Mouse (Mus musculus) thymus, postnatal 0 days (tissue): Measurements from ENCODE around the gene Pias1. TPM values are rescaled to one million over a fixed set of nuclear protein-coding genes. Genes with fewer than 3 reads are reported as not detected.

Experiments used
- DNase-seq: peaks from one replicate; pipeline ENCODE4 v3.0.0-alpha.2; 2015; ENCODE audit warnings: low spot score
- polyA plus RNA-seq: library from polyadenylated mRNA; unstranded; fragments of >200 nt; fragmentation: Nextera tagmentation; extraction: Ambion mirVana; gene quantifications from 2 replicates; pipeline ENCODE4 v1.2.1, GENCODE M21; 2015

Pias1 gene
- polyA plus RNA-seq: 53.0 and 57.8 TPM in 2 replicates

- no peak for DNase-seq
These were observed at the start of gene Pias1 for GRCm38 (mm10) chr9:62987824-62988223. Pias1 (minus strand) TSS chr9:62987924.

DNA sequence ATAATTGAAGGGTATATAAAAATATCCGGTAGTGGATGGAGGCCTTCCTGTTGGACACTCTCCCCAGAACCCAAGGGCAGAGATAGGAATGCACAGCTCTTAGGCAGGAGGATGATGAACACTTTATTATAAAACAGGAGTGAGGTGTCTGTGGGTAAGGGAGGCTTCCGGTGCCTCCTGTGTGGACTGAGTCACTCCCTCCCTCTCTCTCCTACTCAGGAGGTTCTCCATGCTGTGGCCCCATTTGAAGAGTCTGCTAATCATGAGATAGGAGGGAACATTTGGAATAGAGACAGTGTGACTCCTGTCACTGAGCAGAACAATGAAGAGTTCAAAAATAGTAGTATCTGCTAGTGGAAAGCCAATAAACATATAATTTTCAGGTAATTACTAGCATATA, 47.7 kb upstream of the Pias1 start:
- no peak for DNase-seq

DNA sequence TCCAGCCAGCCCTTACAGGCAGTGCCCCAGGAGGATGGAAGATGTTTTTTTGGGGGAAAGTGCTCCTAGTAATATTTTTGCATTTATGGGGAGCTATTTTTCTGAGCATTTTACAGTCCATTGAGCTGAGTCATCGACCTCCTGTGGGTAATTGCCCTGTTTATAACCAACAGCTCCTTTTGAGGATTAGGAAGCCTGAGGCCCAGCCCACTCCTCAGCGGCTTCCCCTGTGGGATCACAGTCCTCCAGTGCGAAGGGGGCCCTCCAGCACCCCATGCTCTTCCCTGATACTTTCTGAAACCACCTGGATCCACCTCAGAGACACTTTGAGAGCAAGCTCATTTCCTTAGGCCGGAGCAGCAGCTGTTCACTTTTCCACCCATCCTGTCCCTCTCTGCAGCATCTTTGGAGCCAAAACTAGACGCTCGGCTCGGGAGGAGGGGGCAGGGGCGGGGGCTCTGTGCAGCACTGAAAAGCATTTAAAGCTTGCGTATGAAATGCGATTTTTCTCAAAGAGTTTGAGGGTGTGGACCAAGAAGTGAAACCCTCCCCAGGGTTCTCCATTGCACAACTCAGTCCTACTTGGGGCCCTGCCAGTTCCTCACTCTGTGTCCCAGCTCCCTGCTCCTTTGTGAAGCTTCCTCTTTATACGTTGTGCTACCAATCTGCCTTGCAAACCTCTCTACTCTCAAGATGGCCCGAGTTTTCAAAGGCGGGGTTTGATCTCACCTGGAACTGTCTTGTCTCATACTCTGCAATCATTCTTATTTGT, 43.5 kb upstream of the Pias1 start:
- no peak for DNase-seq

DNA sequence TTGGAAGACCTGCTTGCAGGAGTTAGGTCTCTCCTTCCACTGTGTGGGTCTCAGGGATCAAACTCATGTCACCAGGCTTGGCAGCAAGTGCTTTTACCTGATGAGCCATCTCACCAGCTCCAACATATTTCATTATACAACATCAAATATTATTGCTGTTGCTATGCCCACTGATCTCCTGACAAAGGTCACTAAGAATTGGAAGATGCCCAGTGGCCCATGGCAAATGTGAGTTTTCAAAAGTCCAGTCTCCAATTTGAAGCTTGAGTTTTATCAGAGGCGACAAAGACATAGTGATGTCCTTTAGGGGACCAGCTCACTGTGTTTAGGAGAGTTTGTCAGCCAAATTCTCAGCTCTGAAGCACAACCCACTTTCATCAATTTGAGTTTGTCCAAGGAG, 34.8 kb upstream of the Pias1 start:
- DNase-seq: no peak

- DNase-seq: no peak
These were observed 19.6 kb upstream of the Pias1 start for GRCm38 (mm10) chr9:63007371-63007770.

DNA sequence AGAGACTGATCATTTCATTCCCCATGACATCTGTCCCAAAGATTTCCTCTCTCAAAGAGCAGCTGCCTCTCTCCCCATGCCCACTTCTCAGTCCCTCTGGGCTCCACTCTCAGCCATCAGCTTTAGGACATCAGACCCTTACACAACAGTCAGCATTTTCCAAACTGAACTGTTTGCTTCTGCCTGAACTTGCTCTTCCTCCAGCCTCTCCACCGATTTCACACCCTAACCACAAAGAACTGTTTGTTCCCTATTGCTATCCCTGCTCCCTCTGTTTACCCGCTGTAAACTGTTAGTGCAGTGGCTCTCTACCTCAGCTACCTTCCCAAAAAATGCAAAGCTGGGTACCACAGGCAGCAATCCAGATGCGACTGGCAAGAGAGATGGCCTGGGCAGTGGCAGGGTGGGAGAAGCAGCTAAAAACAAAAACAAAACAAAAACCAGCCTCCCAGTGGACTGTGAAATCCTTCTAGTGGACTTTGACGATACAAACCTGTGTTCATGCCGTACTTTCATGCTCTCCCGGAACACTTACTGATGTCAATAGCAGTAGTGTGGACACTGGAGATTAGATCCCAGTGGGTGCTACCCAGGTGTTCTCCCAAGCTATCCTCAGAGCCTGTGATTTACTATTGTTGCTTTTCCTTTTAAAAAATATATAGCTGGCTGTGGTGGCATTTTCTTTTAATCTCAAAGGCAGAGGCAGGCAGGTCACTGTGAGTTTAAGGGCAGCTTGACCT, 18.5 kb upstream of the Pias1 start:
- no peak for DNase-seq

DNA sequence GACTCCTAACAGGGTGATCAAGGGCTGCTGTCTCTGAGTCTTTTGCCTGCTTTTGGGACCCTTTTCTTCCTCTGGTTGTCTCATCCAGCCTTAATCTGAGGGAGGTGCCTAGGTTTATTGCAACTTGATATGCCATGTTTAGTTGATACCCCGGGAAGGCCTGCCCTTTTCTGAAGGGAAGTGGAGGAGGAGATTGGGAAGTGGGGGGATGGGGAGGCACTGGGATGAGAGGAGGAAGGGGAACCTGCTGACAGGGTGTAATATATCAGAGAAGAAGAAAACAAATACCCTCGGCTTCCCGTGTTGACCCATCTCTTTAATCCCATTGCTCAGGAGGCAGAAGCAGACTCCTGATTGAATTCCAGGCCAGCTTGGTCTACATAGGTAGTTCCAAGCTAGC, 10.8 kb upstream of the Pias1 start:
- DNase-seq: no peak

- DNase-seq: no peak
These were observed 9.9 kb upstream of the Pias1 start for GRCm38 (mm10) chr9:62997626-62998025.

DNA sequence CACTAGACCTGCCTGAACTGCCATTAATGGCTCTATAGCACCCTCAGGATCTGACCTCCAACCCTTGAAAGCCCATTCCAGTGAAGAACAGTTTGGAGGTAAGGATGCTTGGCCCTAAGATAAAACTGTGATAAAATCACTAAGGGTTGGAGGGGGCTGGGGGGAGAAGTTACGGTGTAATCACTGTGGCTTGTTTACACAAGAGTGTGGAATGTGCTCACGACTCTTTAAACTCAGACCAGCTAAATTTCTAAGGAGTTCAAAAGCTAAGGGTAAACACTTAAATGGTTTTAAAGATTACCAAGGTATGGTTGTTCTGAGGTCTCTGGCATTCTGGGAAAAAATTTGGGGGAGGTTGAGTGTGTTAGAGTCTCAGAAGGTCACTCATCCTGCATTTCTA, 7.5 kb upstream of the Pias1 start:
- DNase-seq: no peak

GRCm38 (mm10) chr9:62990134-62990533, 2.4 kb upstream of the Pias1 start:
- no peak for DNase-seq

DNA sequence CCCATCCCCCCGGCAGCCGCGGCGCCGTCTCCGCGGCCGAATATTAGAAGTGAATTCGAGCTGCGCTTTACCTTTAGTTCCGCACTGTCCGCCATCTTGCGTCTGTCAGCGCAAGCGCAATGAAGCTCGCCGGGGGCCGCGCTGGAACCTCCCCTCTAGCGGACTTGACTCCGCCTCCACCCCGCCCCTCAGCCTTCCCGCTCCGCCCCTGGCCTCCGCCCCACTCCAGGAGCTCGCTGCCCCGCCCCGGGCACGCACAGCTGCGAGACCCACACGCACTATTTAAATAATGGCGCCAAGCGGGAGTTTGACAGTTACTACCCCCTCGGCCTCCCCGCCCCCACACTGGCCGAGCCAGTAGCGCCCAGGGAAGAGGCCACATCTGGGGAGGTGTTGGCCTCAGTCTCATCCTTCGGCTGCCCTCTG, 6.9 kb downstream of the Pias1 start:
- peak; percentile 97 for DNase-seq

GRCm38 (mm10) chr9:62980162-62980776, 7.5 kb downstream of the Pias1 start:
- DNase-seq: no peak

DNA sequence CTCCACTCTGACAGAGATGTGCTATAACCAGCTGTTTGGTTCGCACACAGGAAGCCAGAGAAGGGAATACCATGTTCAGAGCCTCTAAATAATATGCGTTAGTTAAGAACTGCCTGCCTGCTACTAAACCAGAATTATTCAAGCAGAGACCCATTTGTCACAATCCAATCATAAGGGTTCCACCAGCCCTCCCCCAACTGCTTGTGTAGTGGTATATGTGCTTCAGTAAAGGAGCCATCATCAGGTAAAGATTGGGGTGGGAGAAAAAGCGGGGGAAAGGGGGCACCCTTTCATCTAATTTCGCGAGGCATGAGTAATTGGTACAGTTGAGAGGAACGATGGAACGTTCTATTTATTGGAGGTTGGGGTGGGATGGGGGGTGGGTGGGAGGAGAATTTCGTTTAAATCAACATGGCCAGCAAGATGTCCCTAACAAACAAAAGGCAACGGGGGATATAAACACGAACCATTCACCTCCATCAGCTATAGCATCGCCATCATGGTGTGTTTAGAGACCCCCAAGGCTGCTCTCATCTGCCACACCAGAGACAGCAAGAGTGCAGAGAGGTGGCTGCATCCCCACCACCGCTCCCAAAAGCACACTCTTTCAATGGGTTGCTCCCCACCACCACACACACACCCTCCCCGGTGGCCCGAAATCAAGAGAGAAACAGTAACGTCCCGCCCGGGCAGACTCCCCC, 8.1 kb downstream of the Pias1 start:
- DNase-seq: peak; percentile 24

- DNase-seq: no peak
These were observed 10.6 kb downstream of the Pias1 start for GRCm38 (mm10) chr9:62977152-62977551.

DNA sequence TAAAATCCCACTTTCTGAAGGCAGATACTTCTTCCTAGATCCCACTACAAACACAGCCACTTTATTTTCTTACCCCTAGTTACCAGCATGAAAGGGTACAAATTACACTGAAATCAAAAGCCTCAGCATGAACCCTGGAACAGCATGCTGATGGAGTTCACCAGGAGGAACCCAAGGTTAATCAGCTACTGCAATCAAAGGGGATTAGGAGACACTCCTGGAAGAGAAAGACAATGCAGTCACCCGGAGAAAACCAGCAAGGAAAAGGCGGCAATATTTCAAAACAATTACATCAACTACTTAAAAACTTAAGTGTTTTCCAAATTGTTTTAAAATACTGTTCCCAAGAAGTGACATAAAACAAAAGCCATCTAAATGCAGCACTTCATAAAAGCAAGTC, 11.9 kb downstream of the Pias1 start:
- no peak for DNase-seq

GRCm38 (mm10) chr9:62974439-62974838, 13.3 kb downstream of the Pias1 start:
- peak; percentile 23 for DNase-seq

GRCm38 (mm10) chr9:62972073-62972745, 15.5 kb downstream of the Pias1 start:
- peak; percentile 34 for DNase-seq

GRCm38 (mm10) chr9:62970345-62970744, 17.4 kb downstream of the Pias1 start:
- no peak for DNase-seq

DNA sequence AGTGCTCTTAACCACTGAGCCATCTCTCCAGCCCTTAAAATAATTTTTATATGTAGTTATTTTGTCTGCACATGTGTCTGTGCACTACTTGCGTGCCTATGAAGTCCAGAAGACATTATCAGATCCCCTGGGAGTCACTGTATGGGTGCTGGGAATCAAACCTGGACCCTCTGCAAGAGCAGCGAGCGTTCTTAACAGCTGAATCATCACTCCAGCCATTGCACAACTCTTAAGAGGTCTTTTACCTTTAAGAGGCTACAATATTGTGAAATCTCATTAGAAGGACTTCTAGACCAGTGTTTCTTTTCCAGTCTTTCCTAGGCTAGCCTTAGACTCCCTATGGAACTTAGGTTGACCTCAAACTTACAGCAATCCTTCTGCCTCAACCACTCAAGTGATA, 21.7 kb downstream of the Pias1 start:
- no peak for DNase-seq

DNA sequence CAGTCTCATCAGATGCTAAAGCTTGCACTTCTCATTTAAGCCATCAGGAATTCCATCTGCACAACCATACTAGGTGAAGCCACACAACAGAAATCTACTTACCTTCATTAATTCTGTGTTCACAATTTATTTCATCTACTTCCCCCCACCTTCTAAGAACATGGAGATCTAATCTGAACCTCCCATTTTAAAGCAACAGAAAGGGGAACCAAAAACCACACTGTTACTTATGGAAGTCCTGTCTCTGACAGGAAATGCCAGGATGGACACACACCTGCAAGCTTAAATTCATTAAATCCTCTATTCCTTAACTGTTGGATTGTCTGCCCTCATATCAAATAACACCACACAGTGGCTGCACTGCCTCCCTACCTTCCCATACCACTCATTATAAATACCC, 35.0 kb downstream of the Pias1 start:
- no peak for DNase-seq

GRCm38 (mm10) chr9:62945346-62945745, 42.4 kb downstream of the Pias1 start:
- no peak for DNase-seq
